In genomic region chr9:106211680-106212593, GRCm38 (mm10) we compare ENCODE assay signal across 8 mouse cellular contexts. TPM values are rescaled to one million over a fixed set of nuclear protein-coding genes. Genes with fewer than 3 reads are reported as not detected.
ATAC-seq and TF ChIP-seq lines count a peak whose summit lies in the region.

No protein-coding gene starts in this region.

- peak overlapping the region; percentile 16 for H3ac ChIP-seq in C2C12 (ENCODE audit: control insufficient read depth, insufficient read length, low read depth)

- peak; percentile 100 for TF ChIP-seq CTCF in C2C12 (IDR thresholded peaks at IDR 0.05; ENCODE audit: control insufficient read depth, insufficient read depth, insufficient read length)
- peak; percentile 100 for TF ChIP-seq CTCF in bone marrow macrophage, adult 2 months (IDR thresholded peaks at IDR 0.05; ENCODE audit: low read depth, low read length)
- TF ChIP-seq CTCF in testis, adult 2 months (IDR thresholded peaks at IDR 0.05; ENCODE audit: control insufficient read depth, insufficient read depth, insufficient replicate concordance, low read depth, low read length) = peak; percentile 98

- peaks cover 7% of the 10 kb centered on the region for H3K36me3 ChIP-seq in C2C12 (ENCODE audit: control insufficient read depth, insufficient read depth)
- peaks cover 38% of the 10 kb centered on the region for H3K36me3 ChIP-seq in embryonic facial prominence, embryonic 15.5 days
- peaks cover 57% of the 10 kb centered on the region for H3K36me3 ChIP-seq in heart, embryonic 12.5 days
- H3K36me3 ChIP-seq in kidney, embryonic 16.5 days (ENCODE audit: insufficient read depth, low read length) = peaks cover 39% of the 10 kb centered on the region
- H3K36me3 ChIP-seq in liver, embryonic 16.5 days (ENCODE audit: control insufficient read depth, insufficient read depth) = no peaks in the 10 kb centered on the region; the same call in 1 of the 2 replicates
- peaks cover 27% of the 10 kb centered on the region for H3K36me3 ChIP-seq in neural tube, embryonic 14.5 days (ENCODE audit: control insufficient read depth, insufficient read depth, low read length)
- no peaks in the 10 kb centered on the region for H3K36me3 ChIP-seq in testis, adult 2 months (ENCODE audit: control insufficient read depth, insufficient read depth, low read length)

- no peak for TF ChIP-seq POLR2A in bone marrow macrophage, adult 2 months (IDR thresholded peaks at IDR 0.05; ENCODE audit: borderline replicate concordance, low read depth, low read length)
- TF ChIP-seq POLR2A in testis, adult 2 months (IDR thresholded peaks at IDR 0.05; ENCODE audit: control insufficient read depth, low read depth, low read length) = no peak

- ATAC-seq in embryonic facial prominence, embryonic 15.5 days (ENCODE audit: insufficient number of reproducible peaks, low FRiP score, low TSS enrichment, low read depth) = peak; percentile 80
- peak; percentile 76 for ATAC-seq in heart, embryonic 12.5 days (ENCODE audit: insufficient number of reproducible peaks, low FRiP score)
- ATAC-seq in kidney, embryonic 16.5 days (ENCODE audit: low FRiP score, low TSS enrichment) = peak; percentile 85
- ATAC-seq in liver, embryonic 16.5 days (ENCODE audit: low read depth) = peak; percentile 76
- peak; percentile 84 for ATAC-seq in neural tube, embryonic 14.5 days (ENCODE audit: low read depth)

- H3K27me3 ChIP-seq in C2C12 (ENCODE audit: control insufficient read depth, insufficient read depth, insufficient read length) = no peaks in the 10 kb centered on the region
- no peaks in the 10 kb centered on the region for H3K27me3 ChIP-seq in embryonic facial prominence, embryonic 15.5 days
- H3K27me3 ChIP-seq in heart, embryonic 12.5 days (replicated peaks) = no peaks in the 10 kb centered on the region
- H3K27me3 ChIP-seq in kidney, embryonic 16.5 days (ENCODE audit: insufficient read depth, low read length) = no peaks in the 10 kb centered on the region
- no peaks in the 10 kb centered on the region for H3K27me3 ChIP-seq in liver, embryonic 16.5 days (ENCODE audit: control insufficient read depth, insufficient read depth, low read depth, low read length)
- H3K27me3 ChIP-seq in neural tube, embryonic 14.5 days (ENCODE audit: control insufficient read depth, insufficient read depth, low read length) = no peaks in the 10 kb centered on the region
- H3K27me3 ChIP-seq in testis, adult 2 months (ENCODE audit: control insufficient read depth, insufficient read depth, low read length) = no peaks in the 10 kb centered on the region

- H3K4me3 ChIP-seq in C2C12 (ENCODE audit: insufficient read depth, poor library complexity, severe bottlenecking) = no peak overlapping the region
- no peak overlapping the region for H3K4me3 ChIP-seq in bone marrow macrophage, adult 2 months (ENCODE audit: insufficient read depth, low read length)
- peak overlapping the region; percentile 33 for H3K4me3 ChIP-seq in embryonic facial prominence, embryonic 15.5 days (replicated peaks)
- peak overlapping the region; percentile 30 for H3K4me3 ChIP-seq in heart, embryonic 12.5 days
- H3K4me3 ChIP-seq in kidney, embryonic 16.5 days (ENCODE audit: low read length) = peak overlapping the region; percentile 27
- H3K4me3 ChIP-seq in liver, embryonic 16.5 days (ENCODE audit: low read depth, low read length) = peak overlapping the region; percentile 40
- peak overlapping the region; percentile 1; the same call in 1 of the 2 replicates for H3K4me3 ChIP-seq in neural tube, embryonic 14.5 days (ENCODE audit: low read depth, low read length)
- peak overlapping the region; percentile 51 for H3K4me3 ChIP-seq in testis, adult 2 months (ENCODE audit: control insufficient read depth, low read depth, low read length)

- H3K79me2 ChIP-seq in C2C12 (ENCODE audit: control insufficient read depth, insufficient read depth) = no peaks in the 10 kb centered on the region

- WGBS in embryonic facial prominence, embryonic 15.5 days = 21% methylated on average over 37 of the region's 37 CpGs
- WGBS in heart, embryonic 12.5 days = 23% methylated on average over 37 of the region's 37 CpGs
- 22% methylated on average over 37 of the region's 37 CpGs for WGBS in kidney, embryonic 16.5 days
- WGBS in liver, embryonic 16.5 days (ENCODE audit: insufficient replicate concordance) = 30% methylated on average over 37 of the region's 37 CpGs
- WGBS in neural tube, embryonic 14.5 days = 19% methylated on average over 37 of the region's 37 CpGs

- peak overlapping the region; percentile 52 for H3K4me2 ChIP-seq in embryonic facial prominence, embryonic 15.5 days (replicated peaks)
- H3K4me2 ChIP-seq in heart, embryonic 12.5 days = peak overlapping the region; percentile 68
- H3K4me2 ChIP-seq in kidney, embryonic 16.5 days (replicated peaks; ENCODE audit: low read depth, low read length) = peak overlapping the region; percentile 50
- H3K4me2 ChIP-seq in liver, embryonic 16.5 days (ENCODE audit: low read depth, low read length) = peak overlapping the region; percentile 64
- H3K4me2 ChIP-seq in neural tube, embryonic 14.5 days (ENCODE audit: low read depth, low read length) = peak overlapping the region; percentile 37

- peaks cover 9% of the 10 kb centered on the region for H3K4me1 ChIP-seq in bone marrow macrophage, adult 2 months (ENCODE audit: control insufficient read depth, insufficient read depth, low read length)
- H3K4me1 ChIP-seq in embryonic facial prominence, embryonic 15.5 days = peaks cover 11% of the 10 kb centered on the region
- H3K4me1 ChIP-seq in heart, embryonic 12.5 days (replicated peaks) = peaks cover 17% of the 10 kb centered on the region
- peaks cover 9% of the 10 kb centered on the region for H3K4me1 ChIP-seq in kidney, embryonic 16.5 days (ENCODE audit: insufficient read depth, low read length)
- H3K4me1 ChIP-seq in liver, embryonic 16.5 days (ENCODE audit: control insufficient read depth, low read depth, low read length) = peaks cover 7% of the 10 kb centered on the region
- H3K4me1 ChIP-seq in neural tube, embryonic 14.5 days (ENCODE audit: control insufficient read depth, insufficient read depth, low read length) = peaks cover 4% of the 10 kb centered on the region; the same call in 1 of the 2 replicates
- H3K4me1 ChIP-seq in testis, adult 2 months (ENCODE audit: control insufficient read depth, insufficient read depth, low read length) = peaks cover 14% of the 10 kb centered on the region

- peak overlapping the region; percentile 24; the same call in 1 of the 2 replicates for H3K9ac ChIP-seq in embryonic facial prominence, embryonic 15.5 days
- peak overlapping the region; percentile 59 for H3K9ac ChIP-seq in heart, embryonic 12.5 days
- peak overlapping the region; percentile 58 for H3K9ac ChIP-seq in kidney, embryonic 16.5 days (replicated peaks; ENCODE audit: low read length)
- H3K9ac ChIP-seq in liver, embryonic 16.5 days (ENCODE audit: low read depth, low read length) = 0 out of 2 replicates have a peak overlapping the region, but pooled peaks have one; percentile 29
- H3K9ac ChIP-seq in neural tube, embryonic 14.5 days (replicated peaks; ENCODE audit: low read depth, low read length) = peak overlapping the region; percentile 25; the same call in 1 of the 2 replicates

- H3K9me3 ChIP-seq in embryonic facial prominence, embryonic 15.5 days (replicated peaks) = no peaks in the 10 kb centered on the region
- no peaks in the 10 kb centered on the region for H3K9me3 ChIP-seq in heart, embryonic 12.5 days (replicated peaks)
- H3K9me3 ChIP-seq in kidney, embryonic 16.5 days (ENCODE audit: low read length) = no peaks in the 10 kb centered on the region
- no peaks in the 10 kb centered on the region for H3K9me3 ChIP-seq in liver, embryonic 16.5 days (replicated peaks; ENCODE audit: control insufficient read depth, low read length)
- H3K9me3 ChIP-seq in neural tube, embryonic 14.5 days (ENCODE audit: control insufficient read depth, low read length) = no peaks in the 10 kb centered on the region

- no peaks in the 10 kb centered on the region for H3K79me3 ChIP-seq in C2C12 (ENCODE audit: low read depth)

- no peak overlapping the region for H3K27ac ChIP-seq in bone marrow macrophage, adult 2 months (ENCODE audit: insufficient read depth, low read depth, low read length)
- peak overlapping the region; percentile 52 for H3K27ac ChIP-seq in embryonic facial prominence, embryonic 15.5 days (replicated peaks)
- H3K27ac ChIP-seq in heart, embryonic 12.5 days (ENCODE audit: poor library complexity, severe bottlenecking) = peak overlapping the region; percentile 6; the same call in 1 of the 2 replicates
- peak overlapping the region; percentile 45 for H3K27ac ChIP-seq in kidney, embryonic 16.5 days (ENCODE audit: low read length)
- no peak overlapping the region for H3K27ac ChIP-seq in liver, embryonic 16.5 days (ENCODE audit: low read length)
- H3K27ac ChIP-seq in neural tube, embryonic 14.5 days (ENCODE audit: low read depth, low read length) = no peak overlapping the region
- peak overlapping the region; percentile 24; the same call in 1 of the 2 replicates for H3K27ac ChIP-seq in testis, adult 2 months (ENCODE audit: control insufficient read depth, insufficient read depth, low read depth, low read length)

RNA-seq across cellular contexts. Expression of gene Twf2, which starts 9.0 kb away (rescaled TPM):
- polyA plus RNA-seq in C2C12 (2012; fragmentation: generic; extraction: Trizol) = 54.7 TPM
- 99.0 and 113 TPM in 2 replicates for polyA plus RNA-seq in bone marrow macrophage, adult 2 months (2012; ENCODE audit: insufficient read depth, insufficient read length, missing spikeins)
- 57.2 and 64.1 TPM in 2 replicates for polyA plus RNA-seq in embryonic facial prominence, embryonic 15.5 days (2015; fragmentation: Nextera tagmentation; extraction: Ambion mirVana)
- 52.9 and 53.9 TPM in 2 replicates for polyA plus RNA-seq in heart, embryonic 12.5 days (2016; fragmentation: Nextera tagmentation; extraction: Ambion mirVana)
- polyA plus RNA-seq in kidney, embryonic 16.5 days (2015; fragmentation: Nextera tagmentation; extraction: Ambion mirVana) = 72.7 and 75.5 TPM in 2 replicates
- 19.7 and 21.2 TPM in 2 replicates for polyA plus RNA-seq in liver, embryonic 16.5 days (2015; fragmentation: Nextera tagmentation; extraction: Ambion mirVana)
- polyA plus RNA-seq in neural tube, embryonic 14.5 days (2014; fragmentation: Nextera tagmentation; extraction: Ambion mirVana) = 44.2 and 48.4 TPM in 2 replicates
- polyA plus RNA-seq in testis, adult 2 months (2012; rRNA removed) = 12.1 and 13.5 TPM in 2 replicates

RNA-seq across cellular contexts. Expression of gene Tlr9, which starts 10.5 kb away (rescaled TPM):
- not detected for polyA plus RNA-seq in C2C12 (2012; fragmentation: generic; extraction: Trizol)
- polyA plus RNA-seq in bone marrow macrophage, adult 2 months (2012; ENCODE audit: insufficient read depth, insufficient read length, missing spikeins) = 41.6 and 61.6 TPM in 2 replicates
- polyA plus RNA-seq in embryonic facial prominence, embryonic 15.5 days (2015; fragmentation: Nextera tagmentation; extraction: Ambion mirVana) = 0.07 and 0.28 TPM in 2 replicates
- not detected in 2 replicates for polyA plus RNA-seq in heart, embryonic 12.5 days (2016; fragmentation: Nextera tagmentation; extraction: Ambion mirVana)
- polyA plus RNA-seq in kidney, embryonic 16.5 days (2015; fragmentation: Nextera tagmentation; extraction: Ambion mirVana) = 0.07 TPM in 1 of 2 replicates, not detected in the other
- 0.04 and 0.05 TPM in 2 replicates for polyA plus RNA-seq in liver, embryonic 16.5 days (2015; fragmentation: Nextera tagmentation; extraction: Ambion mirVana)
- 0.08 and 0.09 TPM in 2 replicates for polyA plus RNA-seq in neural tube, embryonic 14.5 days (2014; fragmentation: Nextera tagmentation; extraction: Ambion mirVana)
- polyA plus RNA-seq in testis, adult 2 months (2012; rRNA removed) = 2.6 and 2.7 TPM in 2 replicates

RNA-seq across cellular contexts. Expression of gene Ppm1m, which starts 12.4 kb away (rescaled TPM):
- 42.8 TPM for polyA plus RNA-seq in C2C12 (2012; fragmentation: generic; extraction: Trizol)
- 41.5 and 42.6 TPM in 2 replicates for polyA plus RNA-seq in bone marrow macrophage, adult 2 months (2012; ENCODE audit: insufficient read depth, insufficient read length, missing spikeins)
- polyA plus RNA-seq in embryonic facial prominence, embryonic 15.5 days (2015; fragmentation: Nextera tagmentation; extraction: Ambion mirVana) = 55.8 and 57.1 TPM in 2 replicates
- polyA plus RNA-seq in heart, embryonic 12.5 days (2016; fragmentation: Nextera tagmentation; extraction: Ambion mirVana) = 30.7 and 34.1 TPM in 2 replicates
- 56.8 and 58.8 TPM in 2 replicates for polyA plus RNA-seq in kidney, embryonic 16.5 days (2015; fragmentation: Nextera tagmentation; extraction: Ambion mirVana)
- 9.7 and 11.5 TPM in 2 replicates for polyA plus RNA-seq in liver, embryonic 16.5 days (2015; fragmentation: Nextera tagmentation; extraction: Ambion mirVana)
- polyA plus RNA-seq in neural tube, embryonic 14.5 days (2014; fragmentation: Nextera tagmentation; extraction: Ambion mirVana) = 11.1 and 14.4 TPM in 2 replicates
- 31.3 and 40.6 TPM in 2 replicates for polyA plus RNA-seq in testis, adult 2 months (2012; rRNA removed)

RNA-seq across cellular contexts. Expression of gene Alas1, which starts 36.5 kb away (rescaled TPM):
- 81.3 TPM for polyA plus RNA-seq in C2C12 (2012; fragmentation: generic; extraction: Trizol)
- 67.2 and 70.5 TPM in 2 replicates for polyA plus RNA-seq in bone marrow macrophage, adult 2 months (2012; ENCODE audit: insufficient read depth, insufficient read length, missing spikeins)
- polyA plus RNA-seq in embryonic facial prominence, embryonic 15.5 days (2015; fragmentation: Nextera tagmentation; extraction: Ambion mirVana) = 107 and 109 TPM in 2 replicates
- polyA plus RNA-seq in heart, embryonic 12.5 days (2016; fragmentation: Nextera tagmentation; extraction: Ambion mirVana) = 129 and 133 TPM in 2 replicates
- polyA plus RNA-seq in kidney, embryonic 16.5 days (2015; fragmentation: Nextera tagmentation; extraction: Ambion mirVana) = 122 and 128 TPM in 2 replicates
- 53.9 and 57.9 TPM in 2 replicates for polyA plus RNA-seq in liver, embryonic 16.5 days (2015; fragmentation: Nextera tagmentation; extraction: Ambion mirVana)
- 99.7 and 104 TPM in 2 replicates for polyA plus RNA-seq in neural tube, embryonic 14.5 days (2014; fragmentation: Nextera tagmentation; extraction: Ambion mirVana)
- polyA plus RNA-seq in testis, adult 2 months (2012; rRNA removed) = 123 and 139 TPM in 2 replicates

RNA-seq across cellular contexts. Expression of gene Wdr82, which starts 41.2 kb away (rescaled TPM):
- polyA plus RNA-seq in C2C12 (2012; fragmentation: generic; extraction: Trizol) = 49.6 TPM
- polyA plus RNA-seq in bone marrow macrophage, adult 2 months (2012; ENCODE audit: insufficient read depth, insufficient read length, missing spikeins) = 30.8 and 37.0 TPM in 2 replicates
- 22.3 and 24.2 TPM in 2 replicates for polyA plus RNA-seq in embryonic facial prominence, embryonic 15.5 days (2015; fragmentation: Nextera tagmentation; extraction: Ambion mirVana)
- 23.6 and 23.7 TPM in 2 replicates for polyA plus RNA-seq in heart, embryonic 12.5 days (2016; fragmentation: Nextera tagmentation; extraction: Ambion mirVana)
- polyA plus RNA-seq in kidney, embryonic 16.5 days (2015; fragmentation: Nextera tagmentation; extraction: Ambion mirVana) = 20.7 and 20.8 TPM in 2 replicates
- 5.8 and 6.0 TPM in 2 replicates for polyA plus RNA-seq in liver, embryonic 16.5 days (2015; fragmentation: Nextera tagmentation; extraction: Ambion mirVana)
- polyA plus RNA-seq in neural tube, embryonic 14.5 days (2014; fragmentation: Nextera tagmentation; extraction: Ambion mirVana) = 37.4 and 40.4 TPM in 2 replicates
- 21.3 and 25.2 TPM in 2 replicates for polyA plus RNA-seq in testis, adult 2 months (2012; rRNA removed)

Comparison
In these comparisons a context has a peak if more than half of its experiments do, and no peak if none do; other contexts are left out.
1. H3K4me3 ChIP-seq: peak in embryonic facial prominence, embryonic 15.5 days (single experiment), heart, embryonic 12.5 days (single experiment), kidney, embryonic 16.5 days (single experiment), liver, embryonic 16.5 days (single experiment), neural tube, embryonic 14.5 days (single experiment) and testis, adult 2 months (single experiment); none in C2C12 (single experiment) and bone marrow macrophage, adult 2 months (single experiment).
2. H3K27ac ChIP-seq: peak in embryonic facial prominence, embryonic 15.5 days (single experiment), heart, embryonic 12.5 days (single experiment), kidney, embryonic 16.5 days (single experiment) and testis, adult 2 months (single experiment); none in bone marrow macrophage, adult 2 months (single experiment), liver, embryonic 16.5 days (single experiment) and neural tube, embryonic 14.5 days (single experiment).
3. RNA of gene Tlr9, which starts 10.5 kb away (polyA plus RNA-seq): 41.6 to 61.6 TPM in bone marrow macrophage, adult 2 months; 2.6 to 2.7 TPM in testis, adult 2 months, 0.08 to 0.09 TPM in neural tube, embryonic 14.5 days, 0.07 TPM in kidney, embryonic 16.5 days, 0.07 to 0.28 TPM in embryonic facial prominence, embryonic 15.5 days, 0.04 to 0.05 TPM in liver, embryonic 16.5 days, not detected in heart, embryonic 12.5 days and not detected in C2C12 (single experiment); every median in the first group is over 10 times any median in the second.
4. Peak in every context shown above with its lines, with median percentiles within 50 percentile points of each other: CTCF ChIP-seq, ATAC-seq, H3K4me2 ChIP-seq and H3K9ac ChIP-seq.